Mouse (Mus musculus): ENCODE results near the gene Plekho2. TPM values are rescaled to one million over a fixed set of nuclear protein-coding genes. Genes with fewer than 3 reads are reported as not detected.

Gene Plekho2
- polyA plus RNA-seq (2015; fragmentation: Nextera tagmentation; extraction: Ambion mirVana), result 9.8 and 14.8 TPM in 2 replicates

DNA sequence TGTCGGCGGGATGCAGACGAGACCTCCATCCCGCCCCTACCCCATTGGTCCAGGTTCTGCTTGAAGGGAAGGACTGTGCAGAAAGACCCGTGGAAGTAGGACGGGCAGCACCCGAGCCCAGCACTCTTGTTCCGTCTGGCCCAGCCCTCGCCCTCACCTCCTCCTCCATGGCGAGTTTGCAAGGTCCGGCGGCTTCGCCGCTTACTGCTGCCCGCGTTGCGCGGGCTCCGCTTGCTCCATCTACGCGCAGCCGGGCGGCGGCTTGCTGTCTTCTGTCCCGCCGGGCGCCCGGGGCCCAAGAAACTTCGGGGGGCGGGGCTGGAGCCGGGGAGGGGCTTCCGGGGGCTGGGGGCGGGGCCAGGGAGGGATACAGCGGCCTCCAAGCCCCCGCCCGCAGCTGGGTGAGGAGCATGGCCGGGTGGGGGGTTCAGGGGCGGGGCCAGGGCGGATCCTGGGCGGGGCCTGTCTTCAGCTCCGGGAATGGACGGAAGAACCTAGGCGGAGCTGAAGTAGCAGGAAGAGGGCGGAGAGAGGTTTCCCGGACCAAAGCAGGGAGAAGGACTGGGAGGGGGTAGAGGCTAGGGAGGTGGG is at the start of gene Plekho2:
Plekho2 (minus strand) TSS at position 260 of the 591 bp plus-strand sequence.
- peak within 1 kb of the TSS; percentile 57 for H3K4me3 ChIP-seq
- ATAC-seq (replicated peaks; ENCODE audit: insufficient number of reproducible peaks, insufficient read depth, low FRiP score, low read depth), result peak; percentile 92
- no peaks in the 10 kb centered on the region for H3K36me3 ChIP-seq
- no peaks in the 10 kb centered on the region for H3K9me3 ChIP-seq (replicated peaks)
- H3K4me1 ChIP-seq (replicated peaks), result peaks cover 55% of the 10 kb centered on the region
- H3K4me2 ChIP-seq, result peak within 1 kb of the TSS; percentile 65
- peak within 1 kb of the TSS; percentile 64 for H3K9ac ChIP-seq
- WGBS, result under 1% methylated on average over 43 of the region's 45 CpGs
- peak within 1 kb of the TSS; percentile 71 for H3K27ac ChIP-seq
- H3K27me3 ChIP-seq, result no peaks in the 10 kb centered on the region

DNA sequence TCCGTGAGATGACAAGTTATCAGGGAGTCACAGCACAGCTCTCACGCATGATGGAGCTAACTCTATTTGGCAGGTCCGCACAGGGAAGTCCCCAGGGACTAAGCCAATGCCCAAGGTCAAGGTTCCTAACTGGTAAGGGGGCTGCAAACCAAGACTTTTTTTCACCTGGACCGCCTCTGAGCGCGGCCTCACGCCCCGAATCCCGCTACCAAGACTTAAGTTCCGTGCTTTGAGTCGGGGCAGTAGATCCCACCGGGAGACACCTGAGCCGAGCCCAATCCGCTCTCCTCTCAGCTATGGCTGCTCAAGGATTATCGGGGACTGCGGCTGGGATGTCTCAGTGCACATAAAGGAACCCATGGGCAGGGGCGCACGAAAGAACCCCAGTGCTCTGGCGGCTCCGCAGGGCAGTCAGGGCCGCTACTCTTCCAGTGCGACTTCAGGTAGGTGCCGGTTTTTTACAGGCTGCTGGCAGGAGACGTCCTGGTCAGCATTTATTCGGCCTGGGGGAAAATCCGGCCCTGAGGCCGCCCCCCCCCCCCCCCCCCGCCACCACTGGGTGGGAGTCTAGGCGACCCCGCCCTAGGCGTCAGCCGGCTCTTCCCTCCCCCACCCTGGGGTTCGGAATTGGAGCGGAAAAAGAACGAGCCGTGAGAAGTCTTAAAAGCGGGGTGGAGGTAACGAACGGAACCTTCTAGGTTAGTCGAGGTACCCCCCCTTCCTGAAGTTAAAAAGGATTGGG is 49.4 kb upstream of the Plekho2 start, which contains the start of gene Rbpms2:
Rbpms2 (plus strand) TSS at position 624 of the 742 bp plus-strand sequence.
- peak within 1 kb of the TSS; percentile 83 for H3K4me2 ChIP-seq
- no peaks in the 10 kb centered on the region for H3K9me3 ChIP-seq (replicated peaks)
- peak within 1 kb of the TSS; percentile 91 for H3K27ac ChIP-seq
- peak within 1 kb of the TSS; percentile 86 for H3K9ac ChIP-seq
- no peaks in the 10 kb centered on the region for H3K36me3 ChIP-seq
- 1% methylated on average over 39 of the region's 40 CpGs for WGBS
- ATAC-seq (replicated peaks; ENCODE audit: insufficient number of reproducible peaks, insufficient read depth, low FRiP score, low read depth), result no peak
- peak within 1 kb of the TSS; percentile 83 for H3K4me3 ChIP-seq
- H3K4me1 ChIP-seq (replicated peaks), result peaks cover 18% of the 10 kb centered on the region; the same call in 1 of the 2 replicates
- no peaks in the 10 kb centered on the region for H3K27me3 ChIP-seq

DNA sequence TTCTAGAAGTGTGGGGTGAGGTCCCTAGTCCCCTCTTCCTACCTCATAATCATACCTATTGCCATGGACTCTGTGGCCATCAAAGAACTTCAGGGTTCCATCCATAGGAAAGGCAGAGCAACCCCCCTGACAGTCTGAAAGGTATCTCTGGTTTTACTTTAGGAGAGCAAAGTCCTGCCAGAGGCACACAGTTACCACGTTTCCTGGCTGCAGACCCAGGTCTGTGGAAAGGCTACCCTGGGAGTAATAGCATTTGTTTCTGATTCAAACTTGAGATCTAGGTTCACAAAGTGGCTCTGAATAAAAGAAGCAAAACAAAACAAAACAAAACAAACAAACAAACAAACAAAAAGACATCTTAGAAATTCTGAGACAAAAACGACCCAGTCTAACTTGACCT is 44.4 kb upstream of the Plekho2 start:
- WGBS, result 62% methylated on average over 2 of the region's 2 CpGs
- H3K36me3 ChIP-seq, result no peaks in the 10 kb centered on the region
- H3K9me3 ChIP-seq (replicated peaks), result no peaks in the 10 kb centered on the region
- peaks cover 8% of the 10 kb centered on the region; the same call in 1 of the 2 replicates for H3K4me1 ChIP-seq (replicated peaks)
- no peak overlapping the region for H3K9ac ChIP-seq
- no peak overlapping the region for H3K4me3 ChIP-seq
- no peaks in the 10 kb centered on the region for H3K27me3 ChIP-seq
- ATAC-seq (replicated peaks; ENCODE audit: insufficient number of reproducible peaks, insufficient read depth, low FRiP score, low read depth), result no peak
- no peak overlapping the region for H3K4me2 ChIP-seq
- H3K27ac ChIP-seq, result no peak overlapping the region

DNA sequence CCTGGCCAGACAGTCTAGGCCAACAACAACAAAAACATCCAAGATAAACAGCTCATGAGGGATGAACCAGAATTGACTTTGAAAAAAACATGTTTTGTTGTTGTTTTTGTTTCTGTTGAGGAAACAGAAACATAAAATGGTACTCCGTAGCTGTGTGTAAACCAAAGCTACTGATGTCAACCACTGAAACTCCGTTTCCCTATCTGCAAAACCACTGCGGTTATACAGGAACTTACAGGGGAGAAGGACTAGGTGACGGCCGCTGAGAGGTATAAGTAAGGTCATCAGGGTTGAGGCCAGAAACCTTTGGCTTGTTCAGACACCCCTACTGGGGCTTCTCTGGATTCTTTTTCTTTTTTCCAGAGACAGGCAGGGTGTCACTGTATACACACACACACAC is 43.0 kb upstream of the Plekho2 start:
- H3K4me1 ChIP-seq (replicated peaks), result no peaks in the 10 kb centered on the region
- no peak for ATAC-seq (replicated peaks; ENCODE audit: insufficient number of reproducible peaks, insufficient read depth, low FRiP score, low read depth)
- H3K4me2 ChIP-seq, result no peak overlapping the region
- WGBS, result 79% methylated on average over 5 of the region's 5 CpGs
- H3K9ac ChIP-seq, result no peak overlapping the region
- no peaks in the 10 kb centered on the region for H3K36me3 ChIP-seq
- no peaks in the 10 kb centered on the region for H3K27me3 ChIP-seq
- no peak overlapping the region for H3K27ac ChIP-seq
- H3K9me3 ChIP-seq (replicated peaks), result no peaks in the 10 kb centered on the region
- H3K4me3 ChIP-seq, result no peak overlapping the region

DNA sequence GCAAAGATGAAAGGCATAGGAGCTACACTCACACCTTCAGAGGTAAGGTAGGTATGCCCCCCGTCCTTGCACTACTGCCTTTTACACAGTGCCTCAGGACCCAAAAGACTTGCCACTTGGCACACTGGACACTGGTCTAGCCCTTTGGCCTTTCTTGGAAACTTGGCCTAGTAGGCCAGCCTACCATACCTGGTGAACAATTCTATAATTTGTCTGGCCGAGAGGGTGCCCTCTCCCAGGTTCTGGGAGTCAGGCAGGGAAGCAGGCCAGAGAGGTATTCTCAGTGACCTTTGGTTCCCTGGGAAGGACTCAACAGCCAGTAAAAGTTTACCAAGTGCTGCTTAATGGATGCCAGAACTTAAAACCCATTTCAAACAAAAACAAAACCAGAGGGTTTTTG is 41.8 kb upstream of the Plekho2 start:
- Histone ChIP-seq H3K27ac (no peak overlapping the region), H3K9me3 (replicated peaks) (no peaks in the 10 kb centered on the region), H3K4me2 (no peak overlapping the region), H3K36me3 (no peaks in the 10 kb centered on the region), H3K4me1 (replicated peaks) (no peaks in the 10 kb centered on the region), H3K27me3 (no peaks in the 10 kb centered on the region), H3K4me3 (no peak overlapping the region), H3K9ac (no peak overlapping the region)
- WGBS, result 77% methylated on average over 2 of the region's 2 CpGs
- ATAC-seq (replicated peaks; ENCODE audit: insufficient number of reproducible peaks, insufficient read depth, low FRiP score, low read depth), result no peak

DNA sequence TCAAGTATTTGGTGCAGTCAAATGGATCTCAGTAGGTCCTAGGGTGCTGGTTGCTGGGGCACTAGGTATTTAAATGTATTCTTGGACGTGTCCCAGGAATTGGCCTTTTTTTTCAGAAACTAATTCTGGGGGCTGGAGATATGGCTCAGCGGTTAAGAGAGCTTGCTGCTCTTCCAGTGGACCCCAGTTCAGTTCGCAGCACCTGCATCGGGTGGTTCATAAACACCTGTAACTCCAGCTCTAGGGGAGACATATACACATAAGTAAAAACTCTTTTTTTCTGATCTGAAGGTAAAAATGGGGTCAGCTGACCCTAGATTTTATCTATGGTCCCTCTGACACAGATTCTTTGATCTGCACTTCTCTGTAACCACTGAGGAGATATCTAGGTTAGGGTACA is 41.4 kb upstream of the Plekho2 start:
- Histone ChIP-seq H3K9ac (no peak overlapping the region), H3K9me3 (replicated peaks) (no peaks in the 10 kb centered on the region), H3K4me3 (no peak overlapping the region), H3K4me1 (replicated peaks) (no peaks in the 10 kb centered on the region), H3K27me3 (no peaks in the 10 kb centered on the region), H3K27ac (no peak overlapping the region), H3K36me3 (no peaks in the 10 kb centered on the region), H3K4me2 (no peak overlapping the region)
- 82% methylated on average over 4 of the region's 4 CpGs for WGBS
- ATAC-seq (replicated peaks; ENCODE audit: insufficient number of reproducible peaks, insufficient read depth, low FRiP score, low read depth), result no peak

DNA sequence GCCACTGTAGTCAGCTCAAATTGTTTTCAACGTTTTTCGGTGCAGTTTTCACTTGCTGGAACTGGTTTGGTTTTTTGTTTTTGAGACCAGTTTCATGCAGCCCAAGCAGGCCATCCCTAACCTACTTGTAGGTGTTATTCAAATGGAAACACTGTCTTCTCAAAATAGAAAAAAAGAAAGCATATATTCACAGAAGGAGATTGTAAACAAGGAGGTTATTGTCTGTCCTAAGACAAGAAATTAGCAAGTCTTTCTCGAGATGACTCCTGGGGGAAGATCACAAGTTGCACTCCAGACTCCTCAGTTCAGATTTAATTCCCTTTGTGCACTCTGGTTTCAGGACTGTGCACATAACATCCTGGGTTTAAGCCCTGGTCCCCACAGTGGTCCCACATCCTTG is 39.5 kb upstream of the Plekho2 start:
- Histone ChIP-seq H3K4me1 (replicated peaks) (no peaks in the 10 kb centered on the region), H3K4me2 (no peak overlapping the region), H3K9ac (no peak overlapping the region), H3K4me3 (no peak overlapping the region), H3K9me3 (replicated peaks) (no peaks in the 10 kb centered on the region), H3K36me3 (no peaks in the 10 kb centered on the region), H3K27me3 (no peaks in the 10 kb centered on the region), H3K27ac (no peak overlapping the region)
- WGBS, result 64% methylated on average over 3 of the region's 3 CpGs
- ATAC-seq (replicated peaks; ENCODE audit: insufficient number of reproducible peaks, insufficient read depth, low FRiP score, low read depth), result no peak

DNA sequence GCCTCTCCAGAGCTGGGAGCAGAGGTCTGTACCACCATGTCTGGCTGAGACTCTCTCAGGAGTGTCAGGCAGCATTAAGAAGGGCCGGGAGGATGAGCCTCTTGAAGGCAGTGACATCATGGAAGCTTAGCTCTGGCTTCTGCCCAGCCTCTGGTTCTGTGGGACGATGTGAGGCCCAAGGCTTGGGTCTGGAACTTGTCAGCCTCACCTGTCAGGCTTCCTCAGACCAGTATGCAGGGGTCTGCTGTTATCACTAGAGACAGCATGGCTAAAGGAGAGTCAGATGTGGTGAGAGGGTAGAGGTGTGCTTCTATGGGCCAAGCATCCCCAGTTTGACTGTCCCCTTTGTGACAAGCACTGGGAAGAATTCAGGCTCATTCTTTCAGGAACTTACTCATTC is 33.3 kb upstream of the Plekho2 start:
- no peaks in the 10 kb centered on the region for H3K27me3 ChIP-seq
- WGBS, result 16% methylated on average over 2 of the region's 2 CpGs
- peaks cover 7% of the 10 kb centered on the region; the same call in 1 of the 2 replicates for H3K4me1 ChIP-seq (replicated peaks)
- peak overlapping the region; percentile 55; the same call in 1 of the 2 replicates for H3K27ac ChIP-seq
- H3K9ac ChIP-seq, result no peak overlapping the region
- no peaks in the 10 kb centered on the region for H3K36me3 ChIP-seq
- peak; percentile 76; the same call in 1 of the 2 replicates for ATAC-seq (replicated peaks; ENCODE audit: insufficient number of reproducible peaks, insufficient read depth, low FRiP score, low read depth)
- H3K9me3 ChIP-seq (replicated peaks), result no peaks in the 10 kb centered on the region
- H3K4me3 ChIP-seq, result no peak overlapping the region
- no peak overlapping the region for H3K4me2 ChIP-seq

DNA sequence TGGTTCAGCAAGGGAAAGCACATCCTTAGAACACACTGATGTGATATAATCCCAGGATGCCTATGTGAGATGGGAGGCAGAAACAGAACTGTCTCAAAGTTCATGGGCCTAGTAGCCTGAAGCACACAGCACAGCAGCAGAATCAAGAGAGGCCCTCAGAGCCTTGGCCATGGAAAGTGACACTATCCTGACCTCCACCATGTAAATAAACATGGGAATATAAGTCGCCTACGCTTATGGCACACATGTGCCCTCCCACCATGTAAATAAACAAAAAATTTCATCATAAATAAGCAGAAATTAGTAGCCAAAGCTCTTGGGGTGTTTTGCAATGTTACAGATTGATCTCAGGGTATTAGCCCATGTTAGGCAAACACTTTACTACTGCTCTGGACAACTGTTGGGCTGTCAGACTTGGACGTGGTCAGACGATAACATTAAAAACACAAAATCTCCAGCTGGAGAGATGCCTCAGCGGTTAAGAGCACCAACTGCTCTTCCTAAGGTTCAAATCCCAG is 32.2 kb upstream of the Plekho2 start:
- Histone ChIP-seq H3K27me3 (no peaks in the 10 kb centered on the region), H3K4me3 (no peak overlapping the region), H3K9ac (no peak overlapping the region), H3K27ac (no peak overlapping the region), H3K9me3 (replicated peaks) (no peaks in the 10 kb centered on the region), H3K4me1 (replicated peaks) (peaks cover 7% of the 10 kb centered on the region; the same call in 1 of the 2 replicates), H3K36me3 (no peaks in the 10 kb centered on the region), H3K4me2 (no peak overlapping the region)
- no peak for ATAC-seq (replicated peaks; ENCODE audit: insufficient number of reproducible peaks, insufficient read depth, low FRiP score, low read depth)
- WGBS, result 82% methylated on average over 5 of the region's 5 CpGs

DNA sequence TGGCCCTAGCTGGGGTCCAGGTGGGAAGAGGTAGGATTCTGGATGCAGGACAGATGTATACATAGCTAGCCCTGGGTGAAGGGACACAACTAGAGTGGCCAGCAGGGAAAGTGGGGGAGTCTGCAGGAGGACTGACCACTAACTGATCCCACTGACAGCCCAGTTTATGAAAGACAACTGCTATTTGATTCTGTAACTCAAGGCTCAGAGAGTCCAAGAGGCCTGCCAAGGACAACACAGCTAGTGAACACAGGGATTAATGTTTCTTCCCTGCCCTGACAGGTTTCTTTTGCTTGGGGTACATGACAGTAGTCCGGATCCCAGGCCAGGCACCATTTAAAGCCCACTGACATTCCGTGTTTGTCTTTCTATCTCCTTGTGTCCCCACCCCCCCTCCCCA is 27.3 kb upstream of the Plekho2 start:
- H3K9me3 ChIP-seq (replicated peaks), result no peaks in the 10 kb centered on the region
- H3K36me3 ChIP-seq, result no peaks in the 10 kb centered on the region
- no peak overlapping the region for H3K4me2 ChIP-seq
- no peak overlapping the region for H3K9ac ChIP-seq
- ATAC-seq (replicated peaks; ENCODE audit: insufficient number of reproducible peaks, insufficient read depth, low FRiP score, low read depth), result no peak
- H3K27me3 ChIP-seq, result no peaks in the 10 kb centered on the region
- peaks cover 12% of the 10 kb centered on the region for H3K4me1 ChIP-seq (replicated peaks)
- H3K27ac ChIP-seq, result no peak overlapping the region
- WGBS, result 23% methylated on average over 2 of the region's 2 CpGs
- H3K4me3 ChIP-seq, result no peak overlapping the region

DNA sequence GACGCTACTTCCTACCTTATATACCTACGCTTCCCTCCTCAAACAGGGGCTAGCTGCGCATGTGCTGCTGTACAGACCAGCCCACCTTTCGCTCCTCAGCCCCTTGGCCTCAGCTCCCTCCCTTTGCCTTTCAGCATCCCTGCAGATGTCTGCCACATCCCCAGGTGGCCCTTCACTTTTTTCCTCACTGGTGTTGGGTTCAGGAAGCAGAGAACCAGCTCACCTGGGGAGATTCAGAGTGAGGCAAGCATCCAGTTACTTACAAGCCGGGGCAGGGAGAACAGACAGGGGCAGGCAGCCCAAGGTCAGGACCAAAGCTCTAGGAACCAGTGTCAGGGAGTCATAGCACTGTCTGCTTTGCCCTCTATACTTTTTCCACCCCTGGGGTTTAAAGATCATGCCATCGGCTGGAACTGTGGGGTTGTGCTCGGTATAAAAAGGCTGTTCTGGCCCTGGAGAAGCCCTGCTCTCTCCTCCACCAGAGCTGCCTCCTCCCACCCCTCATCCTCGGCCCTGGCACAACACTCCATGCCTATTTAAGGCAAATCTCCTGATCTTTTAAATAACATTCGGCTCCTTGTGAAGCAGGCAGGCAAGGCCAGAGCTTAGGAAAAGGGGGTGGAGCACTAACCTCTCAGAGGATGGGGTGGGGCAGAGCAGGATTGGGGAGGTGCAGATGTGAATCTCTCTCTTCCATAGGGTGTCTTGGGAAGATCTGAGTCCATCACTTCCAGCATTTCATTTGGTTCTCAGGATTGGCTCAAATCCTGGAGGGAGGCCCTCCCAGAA is 26.7 kb upstream of the Plekho2 start:
- Histone ChIP-seq H3K27ac (no peak overlapping the region), H3K9ac (no peak overlapping the region), H3K36me3 (no peaks in the 10 kb centered on the region), H3K4me1 (replicated peaks) (peaks cover 12% of the 10 kb centered on the region), H3K4me3 (no peak overlapping the region), H3K27me3 (no peaks in the 10 kb centered on the region), H3K9me3 (replicated peaks) (no peaks in the 10 kb centered on the region), H3K4me2 (no peak overlapping the region)
- 45% methylated on average over 9 of the region's 9 CpGs for WGBS
- ATAC-seq (replicated peaks; ENCODE audit: insufficient number of reproducible peaks, insufficient read depth, low FRiP score, low read depth), result no peak
